Mouse (Mus musculus) right cerebral cortex, postnatal 36 days (tissue): ENCODE results near the gene Dpf1.

Experiments used
- DNase-seq, 2 experiments: peaks; one replicate each; pipeline ENCODE4 v3.0.0; 2022; ENCODE audit warnings: low spot score in 2 of 2, mixed read lengths in 1 of 2

Dpf1 gene

GRCm38 (mm10) chr7:29303738-29304462 lies at the start of gene Dpf1:
Gene Dpf1, plus strand, starts transcription at chr7:29303951.
- DNase-seq: peak; percentile 90 to 92

- no peak for DNase-seq
Observed at GRCm38 (mm10) chr7:29255875-29256274, 47.9 kb upstream of the Dpf1 start.

GRCm38 (mm10) chr7:29257368-29257767 lies 46.4 kb upstream of the Dpf1 start:
- no peak for DNase-seq

GRCm38 (mm10) chr7:29259781-29260730 lies 43.7 kb upstream of the Dpf1 start:
- no peak for DNase-seq

- no peak for DNase-seq
Observed at GRCm38 (mm10) chr7:29262151-29262550, 41.6 kb upstream of the Dpf1 start.

GRCm38 (mm10) chr7:29263831-29264230 lies 39.9 kb upstream of the Dpf1 start:
- no peak for DNase-seq

GRCm38 (mm10) chr7:29265636-29266035 lies 38.1 kb upstream of the Dpf1 start:
- no peak for DNase-seq

GRCm38 (mm10) chr7:29266931-29267330 lies 36.8 kb upstream of the Dpf1 start:
- DNase-seq: no peak

DNA sequence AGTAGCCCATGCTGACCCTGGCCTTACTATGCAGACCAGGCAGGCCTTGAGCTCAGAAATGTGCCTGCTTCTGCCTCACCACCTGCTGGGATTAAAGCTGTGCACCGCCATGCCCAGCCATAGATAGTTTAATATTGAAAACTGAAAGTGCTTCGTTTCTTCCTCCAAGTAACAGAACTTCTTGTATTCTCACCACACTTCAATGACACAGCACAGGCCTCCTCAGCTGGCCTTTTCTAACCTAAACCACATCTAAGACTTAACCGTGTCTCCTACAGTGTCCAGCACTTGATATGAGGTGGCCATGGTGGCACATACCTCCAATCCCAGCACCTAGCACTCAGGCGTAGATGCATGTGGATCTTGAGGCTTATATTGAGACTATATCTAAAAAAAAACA lies 33.3 kb upstream of the Dpf1 start:
- no peak for DNase-seq

GRCm38 (mm10) chr7:29271687-29272465 lies 31.9 kb upstream of the Dpf1 start:
- no peak for DNase-seq

DNA sequence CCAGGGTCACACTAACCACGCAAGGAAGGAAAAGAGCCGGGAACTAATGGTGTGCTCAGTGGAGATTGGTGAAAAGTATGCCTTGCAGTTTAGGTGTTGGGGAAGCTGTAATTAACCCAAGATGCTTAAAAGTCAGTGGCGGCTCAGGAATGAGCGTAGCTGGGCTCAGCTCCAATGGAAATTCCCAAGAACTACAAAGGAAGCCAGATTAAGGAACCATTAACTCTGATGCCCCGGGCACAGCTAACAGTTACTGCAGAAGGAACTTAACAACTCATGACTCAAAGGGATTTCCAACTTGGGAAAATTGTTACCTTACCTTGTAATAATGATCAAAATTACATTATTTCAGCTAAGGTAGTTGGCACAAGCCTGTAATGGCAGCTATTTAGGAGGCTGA lies 27.0 kb upstream of the Dpf1 start:
- DNase-seq: no peak

DNA sequence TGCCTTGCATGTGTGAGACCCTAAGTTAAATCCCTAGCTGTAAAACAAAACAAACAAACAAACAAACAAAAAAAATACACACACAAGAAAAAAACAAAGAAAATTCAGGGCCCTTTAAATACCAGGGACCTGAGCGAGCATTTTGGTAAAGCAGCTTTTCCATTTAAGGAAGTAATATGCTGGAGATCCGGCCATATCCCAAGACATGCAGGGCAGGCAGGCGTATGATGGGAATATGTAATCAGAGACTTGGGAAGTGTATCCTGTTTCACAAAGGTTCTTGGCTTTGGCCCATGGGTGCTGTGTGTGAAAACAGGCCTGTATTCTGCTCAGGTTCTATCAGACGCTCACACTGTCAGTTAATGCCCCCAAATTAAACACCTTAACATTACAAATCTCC lies 26.2 kb upstream of the Dpf1 start:
- DNase-seq: no peak

DNA sequence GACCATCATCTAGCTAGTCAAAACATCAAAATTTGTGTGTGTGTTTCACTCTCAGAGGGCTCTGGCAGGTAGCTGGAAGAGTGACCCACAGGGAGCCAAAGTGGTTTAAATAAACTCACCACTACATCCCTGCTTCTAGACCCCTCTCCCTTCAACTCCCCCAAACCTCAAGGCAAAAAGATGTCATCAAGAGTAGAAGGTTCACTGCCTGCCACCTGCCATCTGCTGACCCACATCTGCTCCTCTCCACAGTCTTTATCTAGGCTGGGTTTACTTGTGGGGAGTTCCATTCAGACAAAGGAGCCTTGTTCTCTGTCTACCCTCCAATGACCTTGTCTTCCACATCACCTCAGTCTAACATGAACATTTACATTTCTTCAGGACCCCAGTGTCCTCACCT lies 24.5 kb upstream of the Dpf1 start:
- no peak for DNase-seq

- DNase-seq: no peak
Observed at GRCm38 (mm10) chr7:29279924-29280323, 23.8 kb upstream of the Dpf1 start.

- no peak for DNase-seq
Observed at GRCm38 (mm10) chr7:29280801-29281200, 22.9 kb upstream of the Dpf1 start.

DNA sequence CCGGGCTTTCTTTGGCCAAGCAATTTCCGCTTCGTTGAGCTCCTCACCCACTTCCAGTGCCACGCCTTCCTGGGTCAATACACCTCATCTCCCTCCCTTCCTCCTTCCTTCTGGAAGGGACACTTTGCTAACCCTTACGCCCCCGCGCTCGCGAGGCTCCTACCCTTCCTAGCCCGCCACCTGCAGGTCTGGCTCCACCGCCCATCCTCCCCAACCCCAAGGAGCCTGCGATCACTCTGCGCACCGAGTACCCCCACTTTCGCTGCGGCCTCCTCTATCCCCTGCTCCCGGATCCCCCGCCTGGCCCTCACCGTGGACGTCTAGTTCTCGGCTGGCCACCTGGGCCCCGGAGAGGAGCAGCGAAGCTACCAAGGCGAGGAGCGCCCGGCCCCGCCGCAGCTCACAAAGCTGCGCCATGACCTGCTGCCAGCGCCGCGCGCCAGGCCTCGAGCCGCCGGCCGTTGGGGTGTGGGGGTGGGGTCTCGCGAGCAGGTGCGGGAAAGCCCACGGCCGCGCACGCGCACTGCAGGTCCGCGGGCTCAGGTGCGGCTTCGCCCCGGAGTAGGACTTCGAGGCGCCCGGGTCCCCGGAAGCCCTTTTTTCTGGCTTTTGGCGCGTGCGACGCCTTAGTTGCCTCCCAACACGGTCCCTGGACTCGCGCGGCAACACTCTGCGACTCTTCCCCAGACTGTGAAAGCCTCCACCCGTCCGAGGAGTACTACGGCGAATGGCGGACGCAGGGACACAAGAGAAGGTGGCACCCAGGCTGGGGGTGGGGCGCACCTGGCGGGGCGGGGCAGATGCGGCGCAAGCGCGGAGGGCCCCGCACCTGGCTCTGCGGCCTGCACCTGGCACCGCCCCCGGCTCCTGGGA lies 22.3 kb upstream of the Dpf1 start, which contains the start of gene Spint2:
TSS of gene Spint2 (minus strand) at position 712 of the 873 bp plus-strand sequence.
- no peak for DNase-seq

DNA sequence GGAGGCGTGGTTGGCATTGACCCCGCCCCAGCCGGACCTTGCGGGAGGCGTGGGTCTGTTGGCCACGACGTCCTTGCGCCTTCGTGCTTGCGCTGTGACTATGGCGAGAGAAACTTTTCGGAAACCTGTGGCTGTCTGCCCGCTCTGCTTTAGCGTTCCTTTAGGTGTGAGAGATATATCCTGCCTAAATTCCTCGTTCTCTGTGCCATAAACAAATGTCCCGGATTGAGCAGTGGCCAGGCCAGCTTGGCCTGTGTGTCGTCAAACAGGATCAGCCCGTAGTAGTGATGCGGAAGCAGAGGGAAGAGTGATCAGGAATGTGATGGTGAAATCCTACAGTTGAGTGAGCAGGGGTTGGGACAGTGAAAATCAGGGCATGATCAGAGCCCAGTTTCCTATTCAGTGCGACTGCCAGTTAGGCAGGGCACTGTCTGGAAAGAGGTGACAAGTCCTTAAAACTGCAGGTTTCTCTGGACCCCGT lies 21.6 kb upstream of the Dpf1 start:
- DNase-seq: no peak

DNA sequence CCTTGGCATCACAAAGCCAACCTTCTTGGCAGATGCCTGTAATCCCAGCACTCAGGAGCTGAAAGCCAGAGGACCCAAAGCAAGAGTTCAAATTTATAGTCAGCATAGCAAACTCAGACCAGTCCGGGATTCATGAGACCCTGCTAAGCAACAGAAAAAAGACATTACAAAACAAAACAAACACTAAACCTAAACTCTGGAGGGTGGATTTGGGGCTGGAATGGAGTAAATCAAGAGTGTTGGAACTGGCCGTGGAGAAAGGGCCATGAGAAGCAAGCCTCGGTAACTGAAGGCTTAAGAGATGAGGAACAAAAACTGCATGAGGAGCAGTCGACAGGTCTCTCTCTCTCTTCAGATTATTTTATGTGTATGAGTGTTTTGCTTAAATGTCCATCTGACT lies 19.9 kb upstream of the Dpf1 start:
- no peak for DNase-seq

- no peak for DNase-seq
Observed at GRCm38 (mm10) chr7:29284523-29284922, 19.2 kb upstream of the Dpf1 start.

- DNase-seq: no peak
Observed at GRCm38 (mm10) chr7:29287481-29287880, 16.3 kb upstream of the Dpf1 start.

GRCm38 (mm10) chr7:29288079-29288478 lies 15.7 kb upstream of the Dpf1 start:
- no peak for DNase-seq
